Mouse (Mus musculus): ENCODE measurements around the gene Timeless. TPM values are rescaled to one million over a fixed set of nuclear protein-coding genes. Genes with fewer than 3 reads are reported as not detected.
A peak's percentile ranks its signal among the peaks of the same experiment; 100 is the strongest.
"Not testable (repeated sequence)": the region's sequence is repeated elsewhere in the genome, so short reads cannot be mapped to it uniquely, and the experiment has no call there.

Gene Timeless
- polyA plus RNA-seq, 1 experiment from 2014 or later, result 43.7 TPM

DNA sequence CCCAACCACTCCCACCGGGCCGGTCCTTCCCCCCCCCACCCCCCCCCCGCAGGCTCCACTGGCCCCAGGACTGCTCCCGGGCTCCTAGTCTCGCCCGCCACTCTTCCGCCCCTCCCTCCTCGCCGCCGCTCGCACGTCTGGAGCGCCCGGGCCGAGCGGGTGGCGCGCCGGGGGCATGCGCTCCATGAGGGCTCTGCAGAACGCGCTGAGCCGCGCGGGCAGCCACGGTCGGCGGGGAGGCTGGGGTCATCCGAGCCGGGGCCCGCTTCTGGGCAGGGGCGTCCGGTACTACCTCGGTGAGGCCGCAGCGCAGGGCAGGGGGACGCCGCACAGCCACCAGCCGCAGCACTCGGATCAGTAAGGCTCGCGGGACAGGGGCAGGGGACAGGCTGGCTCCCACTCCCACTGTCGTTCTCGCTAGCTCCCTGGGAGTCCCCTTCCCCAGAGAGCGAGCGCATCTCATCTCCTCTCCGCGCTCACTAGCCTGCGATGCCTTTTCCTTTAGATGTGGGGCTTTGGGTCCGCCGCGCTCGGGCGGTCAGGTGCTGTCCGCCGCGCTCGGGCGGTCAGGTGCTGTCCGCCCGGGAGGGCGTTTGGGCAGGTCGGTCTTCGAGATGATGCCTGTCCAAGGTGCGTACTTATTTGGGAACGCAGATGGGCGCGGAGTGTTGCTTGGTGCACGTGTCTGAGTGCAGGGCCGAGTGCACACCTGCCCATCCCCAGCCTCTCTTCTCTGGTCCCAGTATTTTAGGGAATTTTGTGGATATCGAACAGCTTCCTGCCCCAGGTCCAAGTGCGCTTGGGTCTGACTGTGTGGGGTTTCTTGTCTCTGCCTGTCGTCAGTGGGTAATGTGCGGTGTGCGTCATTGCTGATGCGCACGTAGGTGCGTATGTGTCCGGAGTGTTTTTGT is 37.1 kb upstream of the Timeless start:
- Histone ChIP-seq H3K36me3 (no peaks in the 10 kb centered on the region), H3K4me1 (peaks cover 7% of the 10 kb centered on the region)
- peak; percentile 87 for ATAC-seq (ENCODE audit: insufficient read depth, low FRiP score, low read depth)

GRCm38 (mm10) chr10:128201856-128202255 is 30.0 kb upstream of the Timeless start:
- Histone ChIP-seq H3K4me2 (no peak overlapping the region), H3K27ac (no peak overlapping the region), H3K4me3 (replicated peaks) (no peak overlapping the region), H3K36me3 (no peaks in the 10 kb centered on the region), H3K27me3 (replicated peaks) (no peaks in the 10 kb centered on the region), H3K9me3 (no peaks in the 10 kb centered on the region), H3K9ac (no peak overlapping the region), H3K4me1 (no peaks in the 10 kb centered on the region)
- WGBS, result 64% methylated on average over 6 of the region's 6 CpGs
- peak; percentile 69 for ATAC-seq (ENCODE audit: insufficient read depth, low FRiP score, low read depth)

More for the DNA sequence above, 37.1 kb upstream of the Timeless start:
- H3K27ac ChIP-seq, result no peak overlapping the region
- peak overlapping the region; percentile 100 for H3K4me2 ChIP-seq
- H3K9me3 ChIP-seq, result no peaks in the 10 kb centered on the region
- H3K4me3 ChIP-seq (replicated peaks), result peak overlapping the region; percentile 74
- 1% methylated on average over 65 of the region's 79 CpGs for WGBS
- peak overlapping the region; percentile 52 for H3K9ac ChIP-seq
- H3K27me3 ChIP-seq (replicated peaks), result peaks cover 8% of the 10 kb centered on the region

GRCm38 (mm10) chr10:128204941-128205340 is 26.9 kb upstream of the Timeless start:
- WGBS, result 79% methylated on average over 15 of the region's 15 CpGs
- Histone ChIP-seq H3K9ac (no peak overlapping the region), H3K4me1 (no peaks in the 10 kb centered on the region), H3K27ac (no peak overlapping the region), H3K27me3 (replicated peaks) (no peaks in the 10 kb centered on the region), H3K36me3 (0 out of 2 replicates have a peak, but pooled peaks cover 2% of the 10 kb centered on the region), H3K4me3 (replicated peaks) (no peak overlapping the region), H3K4me2 (no peak overlapping the region), H3K9me3 (no peaks in the 10 kb centered on the region)
- no peak for ATAC-seq (ENCODE audit: insufficient read depth, low FRiP score, low read depth)

GRCm38 (mm10) chr10:128208326-128208725 is 23.5 kb upstream of the Timeless start:
- WGBS, result 92% methylated on average over 10 of the region's 10 CpGs
- Histone ChIP-seq H3K36me3 (0 out of 2 replicates have a peak, but pooled peaks cover 2% of the 10 kb centered on the region), H3K9ac (no peak overlapping the region), H3K27me3 (replicated peaks) (no peaks in the 10 kb centered on the region), H3K4me1 (peaks cover 15% of the 10 kb centered on the region), H3K9me3 (no peaks in the 10 kb centered on the region), H3K4me2 (no peak overlapping the region), H3K27ac (no peak overlapping the region), H3K4me3 (replicated peaks) (no peak overlapping the region)
- no peak for ATAC-seq (ENCODE audit: insufficient read depth, low FRiP score, low read depth)

DNA sequence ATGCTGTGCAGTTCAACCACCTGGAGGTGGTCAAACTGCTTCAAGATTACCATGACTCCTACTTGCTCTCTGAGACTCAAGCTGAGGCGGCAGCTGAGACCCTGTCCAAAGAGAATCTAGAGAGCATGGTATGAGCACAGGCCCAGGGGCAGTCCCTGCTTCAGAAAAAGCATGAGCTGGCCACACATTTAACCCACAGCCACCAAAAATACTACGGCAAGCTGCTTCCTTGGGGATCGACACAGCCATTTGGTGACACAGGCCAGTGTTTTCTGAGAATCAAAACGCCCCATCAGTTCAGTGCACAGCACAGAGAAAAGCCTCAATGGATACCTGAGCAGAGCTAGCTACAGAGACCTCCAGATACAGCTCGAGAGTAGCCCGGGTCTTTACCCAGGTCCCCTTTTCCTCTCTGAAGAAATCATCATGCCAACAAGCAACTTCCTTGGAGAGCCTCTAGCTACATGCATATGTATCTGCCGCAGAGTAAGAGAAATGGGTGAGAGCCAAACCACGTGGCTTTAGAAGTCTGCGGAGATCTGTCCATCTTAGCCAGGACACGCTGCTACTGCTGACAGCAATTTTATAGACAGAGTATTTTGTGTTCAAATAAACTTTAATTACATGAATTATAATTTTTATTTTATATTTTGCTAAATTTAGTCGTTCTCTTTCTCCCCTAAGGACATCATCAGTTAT is 22.4 kb upstream of the Timeless start:
- H3K27me3 ChIP-seq (replicated peaks), result no peaks in the 10 kb centered on the region
- H3K4me3 ChIP-seq (replicated peaks), result no peak overlapping the region
- H3K27ac ChIP-seq, result no peak overlapping the region
- no peak overlapping the region for H3K4me2 ChIP-seq
- H3K9me3 ChIP-seq, result no peaks in the 10 kb centered on the region
- no peak for ATAC-seq (ENCODE audit: insufficient read depth, low FRiP score, low read depth)
- no peak overlapping the region for H3K9ac ChIP-seq
- 0 out of 2 replicates have a peak, but pooled peaks cover 2% of the 10 kb centered on the region for H3K36me3 ChIP-seq
- H3K4me1 ChIP-seq, result peaks cover 15% of the 10 kb centered on the region
- 90% methylated on average over 11 of the region's 11 CpGs for WGBS

DNA sequence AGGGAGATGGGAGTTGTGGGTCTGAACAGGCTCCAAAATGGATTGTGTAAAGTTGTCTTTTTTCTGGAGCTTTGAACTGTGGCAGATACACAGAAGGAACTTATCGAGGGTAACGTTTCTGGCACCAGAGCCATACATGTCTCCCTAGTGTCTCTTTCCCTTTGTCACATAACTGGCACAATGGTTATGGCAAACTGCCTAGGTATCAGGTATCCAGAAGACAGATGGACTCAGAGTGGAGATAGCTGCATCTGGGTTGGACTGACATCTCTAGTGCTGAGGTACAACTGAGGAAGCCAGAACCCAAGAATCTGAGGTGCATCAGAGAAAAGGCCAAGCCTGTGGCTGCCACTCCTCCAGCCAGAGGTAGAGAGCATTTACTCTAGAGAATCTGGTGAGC is 21.7 kb upstream of the Timeless start:
- Histone ChIP-seq H3K9ac (no peak overlapping the region), H3K4me2 (no peak overlapping the region), H3K4me3 (replicated peaks) (no peak overlapping the region), H3K9me3 (no peaks in the 10 kb centered on the region), H3K27me3 (replicated peaks) (no peaks in the 10 kb centered on the region), H3K27ac (no peak overlapping the region), H3K4me1 (peaks cover 15% of the 10 kb centered on the region), H3K36me3 (0 out of 2 replicates have a peak, but pooled peaks cover 2% of the 10 kb centered on the region)
- ATAC-seq (ENCODE audit: insufficient read depth, low FRiP score, low read depth), result no peak
- WGBS, result 90% methylated on average over 2 of the region's 2 CpGs

- Histone ChIP-seq H3K4me3 (replicated peaks) (peak overlapping the region; percentile 72), H3K9me3 (no peaks in the 10 kb centered on the region), H3K9ac (peak overlapping the region; percentile 60), H3K4me2 (peak overlapping the region; percentile 85), H3K4me1 (peaks cover 15% of the 10 kb centered on the region), H3K36me3 (0 out of 2 replicates have a peak, but pooled peaks cover 2% of the 10 kb centered on the region), H3K27ac (no peak overlapping the region), H3K27me3 (replicated peaks) (no peaks in the 10 kb centered on the region)
- WGBS, result 20% methylated on average over 14 of the region's 14 CpGs
- ATAC-seq (ENCODE audit: insufficient read depth, low FRiP score, low read depth), result no peak
Measured at GRCm38 (mm10) chr10:128210954-128211353, 20.9 kb upstream of the Timeless start.

DNA sequence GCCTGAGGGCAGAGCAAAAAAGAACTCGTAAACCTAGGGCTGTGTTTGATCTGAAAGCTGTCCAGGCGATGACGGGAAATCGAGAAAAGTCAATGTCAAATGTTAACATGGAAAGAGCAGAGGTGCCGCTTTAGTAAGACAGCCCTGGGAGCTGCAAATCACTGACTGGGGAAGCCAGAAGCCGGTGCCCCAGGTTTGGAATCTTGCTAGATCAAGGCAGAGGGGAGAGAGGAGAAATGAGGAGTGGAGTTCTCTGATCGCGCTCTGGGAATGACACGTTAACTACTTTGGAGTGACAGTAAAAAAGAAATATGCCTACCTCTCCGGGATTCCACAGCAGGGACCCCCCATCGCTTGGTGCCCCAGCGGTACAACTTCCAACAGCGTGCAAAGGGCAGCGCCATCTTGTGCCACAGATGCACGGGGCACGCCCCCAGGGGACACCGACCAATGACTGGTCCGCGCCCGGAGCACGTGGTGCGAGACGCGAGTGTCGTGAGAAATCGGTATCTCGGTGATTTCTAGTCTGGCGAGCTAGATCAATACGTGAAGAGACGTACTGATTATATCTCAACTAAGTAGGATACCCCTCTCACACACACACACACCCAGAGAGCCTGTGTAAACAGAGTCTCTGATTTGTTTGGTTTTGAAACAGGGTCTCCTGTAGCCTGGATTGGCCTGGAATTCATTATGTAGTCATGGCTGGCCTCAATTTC is 20.3 kb upstream of the Timeless start, which contains the start of gene Spryd4:
Spryd4 (minus strand) TSS at position 418 of the 719 bp plus-strand sequence.
- H3K4me1 ChIP-seq, result peaks cover 15% of the 10 kb centered on the region
- ATAC-seq (ENCODE audit: insufficient read depth, low FRiP score, low read depth), result peak; percentile 91
- H3K27ac ChIP-seq, result peak within 1 kb of the TSS; percentile 57; the same call in 1 of the 2 replicates
- no peaks in the 10 kb centered on the region for H3K27me3 ChIP-seq (replicated peaks)
- H3K4me2 ChIP-seq, result peak within 1 kb of the TSS; percentile 85
- 0 out of 2 replicates have a peak, but pooled peaks cover 2% of the 10 kb centered on the region for H3K36me3 ChIP-seq
- under 1% methylated on average over 30 of the region's 30 CpGs for WGBS
- peak within 1 kb of the TSS; percentile 72 for H3K4me3 ChIP-seq (replicated peaks)
- peak within 1 kb of the TSS; percentile 60 for H3K9ac ChIP-seq
- no peaks in the 10 kb centered on the region for H3K9me3 ChIP-seq

DNA sequence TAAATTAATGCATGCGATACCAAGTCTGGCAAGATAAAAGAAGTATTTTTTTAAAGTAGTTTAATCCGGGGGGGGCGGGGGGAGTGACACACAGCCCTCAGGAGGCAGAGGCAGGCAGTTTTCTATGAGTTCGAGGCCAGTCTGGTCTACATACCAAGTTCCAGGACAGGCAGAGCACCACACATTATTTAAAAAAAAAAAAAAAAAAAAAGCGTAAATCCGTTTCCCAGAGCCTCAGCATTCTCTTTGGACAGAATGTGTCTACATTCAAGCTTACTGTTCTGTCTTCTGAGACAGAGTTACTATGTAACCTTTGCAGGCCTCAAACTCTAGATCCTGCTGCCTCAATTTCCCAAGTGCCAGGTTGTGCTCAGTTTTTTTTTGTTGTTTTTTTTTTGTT is 19.7 kb upstream of the Timeless start:
- 0 out of 2 replicates have a peak, but pooled peaks cover 2% of the 10 kb centered on the region for H3K36me3 ChIP-seq
- ATAC-seq (ENCODE audit: insufficient read depth, low FRiP score, low read depth), result no peak
- no peaks in the 10 kb centered on the region for H3K9me3 ChIP-seq
- H3K4me1 ChIP-seq, result peaks cover 15% of the 10 kb centered on the region
- H3K4me3 ChIP-seq (replicated peaks), result peak overlapping the region; percentile 72
- H3K27ac ChIP-seq, result peak overlapping the region; percentile 57; the same call in 1 of the 2 replicates
- H3K9ac ChIP-seq, result no peak overlapping the region
- H3K27me3 ChIP-seq (replicated peaks), result no peaks in the 10 kb centered on the region
- 49% methylated on average over 6 of the region's 6 CpGs for WGBS
- H3K4me2 ChIP-seq, result peak overlapping the region; percentile 85

- WGBS, result 1% methylated on average over 18 of the region's 18 CpGs
- peak overlapping the region; percentile 80 for H3K4me2 ChIP-seq
- no peak overlapping the region for H3K9ac ChIP-seq
- H3K36me3 ChIP-seq, result 0 out of 2 replicates have a peak, but pooled peaks cover 2% of the 10 kb centered on the region
- ATAC-seq (ENCODE audit: insufficient read depth, low FRiP score, low read depth), result no peak; the same call in 1 of the 2 replicates
- no peak overlapping the region for H3K27ac ChIP-seq
- peaks cover 15% of the 10 kb centered on the region for H3K4me1 ChIP-seq
- no peaks in the 10 kb centered on the region for H3K27me3 ChIP-seq (replicated peaks)
- H3K9me3 ChIP-seq, result no peaks in the 10 kb centered on the region
- peak overlapping the region; percentile 37 for H3K4me3 ChIP-seq (replicated peaks)
Measured at GRCm38 (mm10) chr10:128212871-128213323, 19.0 kb upstream of the Timeless start.

GRCm38 (mm10) chr10:128214112-128214511 is 17.8 kb upstream of the Timeless start:
- WGBS, result 90% methylated on average over 4 of the region's 4 CpGs
- H3K4me1 ChIP-seq, result peaks cover 15% of the 10 kb centered on the region
- H3K9ac ChIP-seq; H3K4me3 ChIP-seq (replicated peaks); H3K36me3 ChIP-seq; ATAC-seq (ENCODE audit: insufficient read depth, low FRiP score, low read depth); H3K27ac ChIP-seq; H3K27me3 ChIP-seq (replicated peaks); H3K9me3 ChIP-seq; H3K4me2 ChIP-seq: not testable (repeated sequence)

Measured in stomach, embryonic 15.5 days (tissue).